Mouse (Mus musculus) heart, postnatal 14 days (tissue): Measurements from ENCODE around the gene Olfr465-ps1. TPM values are rescaled to one million over a fixed set of nuclear protein-coding genes. Genes with fewer than 3 reads are reported as not detected.

ENCODE experiments used
- DNase-seq, 2 experiments: peaks; one replicate each; pipeline ENCODE4 v3.0.0; 2021 to 2022
- intact Hi-C: fragments of 180-260 bp; cut with DNase I; formaldehyde crosslinking; loops from one replicate; pipeline ENCODE4 v1.15.1; 2025
- long read RNA-seq, 2 experiments: library from polyadenylated mRNA; stranded (forward); transcript quantifications; one replicate each; pipeline ENCODE4 v2.0.0; 2021
- total RNA-seq, 2 experiments: library from RNA; stranded (reverse); gene quantifications; 2 replicates each; pipeline ENCODE4 v1.2.3; 2021

Gene Olfr465-ps1
- not detected for total RNA-seq
- long read RNA-seq, experiment 1 = 0 reads
- long read RNA-seq, experiment 2 = 0 reads

GRCm38 (mm10) chr13:65137789-65138188, at the start of gene Olfr465-ps1:
TSS of gene Olfr465-ps1 (plus strand) at chr13:65138089.
- intact Hi-C loops = no loop called here
- no peak for DNase-seq

DNA sequence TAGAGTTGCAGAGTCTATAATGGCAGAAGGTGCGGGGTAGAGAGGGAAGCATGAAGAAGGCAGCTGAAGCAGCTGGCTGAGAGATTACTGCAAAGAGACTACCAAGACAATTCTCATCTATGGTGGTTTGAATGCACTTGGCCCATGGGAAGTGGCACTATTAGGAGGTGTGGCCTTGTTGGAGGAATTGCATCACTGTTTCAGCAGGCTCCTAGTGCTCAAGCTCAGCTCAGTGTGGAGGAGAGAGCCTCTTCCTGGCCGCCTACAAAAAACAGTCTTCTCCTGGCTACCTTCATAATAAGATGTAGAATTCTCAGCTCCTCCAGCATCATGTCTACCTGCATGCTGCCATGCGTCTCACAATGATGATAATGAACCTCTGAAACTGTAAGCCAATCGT, 42.0 kb upstream of the Olfr465-ps1 start:
- intact Hi-C loops = no loop called here
- no peak for DNase-seq

DNA sequence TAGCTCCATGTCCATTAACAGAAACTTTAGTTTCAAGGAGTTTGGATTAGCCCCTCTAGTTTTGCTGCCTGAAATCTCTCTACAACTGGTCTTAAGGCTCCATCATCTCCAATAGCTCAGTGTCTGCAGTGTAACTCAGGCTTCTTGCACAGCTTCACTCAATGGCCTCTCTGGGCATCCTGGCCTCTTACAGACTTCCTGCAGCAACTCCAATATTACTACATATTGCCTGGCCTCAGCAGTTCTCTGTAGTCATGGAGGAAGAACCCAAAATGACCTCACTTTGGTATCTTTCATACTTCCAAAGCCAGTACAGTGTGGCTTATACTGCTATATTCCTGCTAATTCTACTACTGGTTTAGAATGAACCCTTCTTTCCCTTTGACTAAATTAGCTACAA, 40.9 kb upstream of the Olfr465-ps1 start:
- no peak for DNase-seq
- intact Hi-C loops = no loop called here

- no peak for DNase-seq
- intact Hi-C loops = no loop called here
Observed at GRCm38 (mm10) chr13:65100678-65101077, 37.2 kb upstream of the Olfr465-ps1 start.

DNA sequence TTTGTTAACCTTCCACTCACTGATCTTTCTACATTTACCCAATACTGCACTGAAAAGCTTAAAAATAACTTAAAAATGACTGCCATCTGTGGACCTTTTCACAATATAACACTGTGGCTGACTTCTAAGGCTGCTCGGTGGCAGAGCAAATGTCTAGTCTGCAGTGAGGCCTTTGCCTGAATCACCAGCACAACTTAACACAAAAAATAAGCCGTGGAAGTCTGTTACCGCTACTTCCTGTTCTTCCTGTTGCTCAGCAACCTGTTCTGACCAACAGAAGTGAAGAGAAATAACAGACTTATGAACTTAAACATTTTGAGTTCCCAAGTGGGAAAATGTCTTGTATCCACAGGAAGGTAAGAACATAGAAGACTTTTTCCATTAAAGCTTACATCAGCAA, 36.7 kb upstream of the Olfr465-ps1 start:
- intact Hi-C loops = no loop called here
- DNase-seq = no peak

GRCm38 (mm10) chr13:65111961-65112360, 25.9 kb upstream of the Olfr465-ps1 start:
- intact Hi-C loops = loop anchor here (2.0 to 10.0 kb wide), 3 partner anchors 129 to 667 kb away; partner anchors contain the start of gene Zfp369

DNA sequence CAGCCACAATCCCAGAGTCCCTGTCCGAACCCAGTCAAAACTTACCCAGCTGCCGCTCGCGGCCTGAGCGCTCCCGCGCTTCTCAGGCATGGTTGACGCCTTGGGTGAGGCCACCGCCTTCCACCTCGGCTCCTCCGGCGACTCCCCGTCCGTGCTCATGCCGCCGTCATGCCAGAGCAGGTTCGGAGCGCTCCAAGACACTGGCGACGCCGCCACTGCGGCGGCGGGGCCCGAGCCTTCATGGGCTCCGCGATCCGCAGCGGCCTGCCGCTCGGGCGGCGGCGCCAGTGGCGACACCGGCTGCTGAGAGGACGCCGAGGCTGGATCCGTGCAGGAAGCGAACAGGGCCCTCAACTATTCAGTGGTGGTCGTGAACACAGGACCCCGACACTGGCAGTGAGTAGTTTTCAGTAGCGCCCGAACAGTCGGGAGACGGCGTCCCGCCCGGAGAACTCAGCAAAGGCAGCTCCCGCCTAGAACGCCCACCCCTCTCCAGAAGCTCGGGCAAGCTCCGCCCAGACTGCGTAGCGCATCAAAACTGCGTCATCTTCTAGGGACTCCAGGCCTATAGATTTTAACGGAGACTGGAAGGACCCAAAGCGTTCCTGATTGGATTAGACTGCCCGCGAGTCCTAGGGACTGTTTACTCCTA, 25.3 kb upstream of the Olfr465-ps1 start, which contains the start of gene Mfsd14b:
Mfsd14b (minus strand) TSS at position 517 of the 652 bp plus-strand sequence.
- intact Hi-C loops = loop anchor here (2.0 to 10.0 kb wide), 3 partner anchors 128 to 668 kb away; partner anchors contain the start of gene Zfp369
- peak; percentile 86 to 90 for DNase-seq

More at GRCm38 (mm10) chr13:65111961-65112360, 25.9 kb upstream of the Olfr465-ps1 start:
- peak in 1 of 2 experiments; percentile 8 for DNase-seq

DNA sequence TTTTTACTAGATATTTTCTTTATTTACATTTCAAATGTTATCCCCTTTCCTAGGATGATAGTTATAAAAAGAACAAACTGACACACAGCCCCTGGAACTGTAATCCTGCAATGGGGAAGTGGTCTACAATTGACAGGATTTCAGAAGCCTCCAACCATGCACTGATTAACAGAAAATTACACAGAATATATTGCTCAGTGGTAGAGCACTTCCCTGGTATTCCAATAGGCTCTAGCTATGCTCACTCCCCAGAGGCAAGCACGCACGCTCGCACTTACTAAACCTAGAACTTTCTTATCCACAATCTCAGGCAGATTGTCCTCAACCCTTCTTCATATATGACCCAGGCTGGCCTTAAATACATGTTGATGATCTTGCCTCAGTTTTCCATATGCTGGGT, 24.6 kb upstream of the Olfr465-ps1 start:
- DNase-seq = no peak
- intact Hi-C loops = loop anchor here (2.0 to 10.0 kb wide), 3 partner anchors 128 to 668 kb away; partner anchors contain the start of gene Zfp369

DNA sequence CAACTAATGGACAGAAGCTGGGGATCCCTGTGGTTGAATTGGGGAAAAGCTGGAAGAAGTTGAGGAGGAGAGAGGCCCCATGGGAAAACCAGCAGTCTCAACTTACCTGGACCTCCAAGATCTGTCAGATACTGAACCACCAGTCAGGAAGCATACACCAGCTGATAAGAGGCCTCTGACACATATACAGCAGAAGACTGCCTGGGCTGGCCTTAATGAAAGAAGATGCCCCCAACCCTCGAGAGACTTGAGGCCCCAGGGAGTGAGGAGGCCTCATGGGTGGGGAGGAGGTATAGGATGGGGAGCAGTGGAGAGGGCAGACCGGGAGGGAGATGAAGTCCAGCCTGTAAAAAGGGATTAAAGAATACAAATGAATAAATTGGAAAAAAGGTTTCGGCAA, 16.9 kb upstream of the Olfr465-ps1 start:
- intact Hi-C loops = no loop called here
- no peak for DNase-seq

DNA sequence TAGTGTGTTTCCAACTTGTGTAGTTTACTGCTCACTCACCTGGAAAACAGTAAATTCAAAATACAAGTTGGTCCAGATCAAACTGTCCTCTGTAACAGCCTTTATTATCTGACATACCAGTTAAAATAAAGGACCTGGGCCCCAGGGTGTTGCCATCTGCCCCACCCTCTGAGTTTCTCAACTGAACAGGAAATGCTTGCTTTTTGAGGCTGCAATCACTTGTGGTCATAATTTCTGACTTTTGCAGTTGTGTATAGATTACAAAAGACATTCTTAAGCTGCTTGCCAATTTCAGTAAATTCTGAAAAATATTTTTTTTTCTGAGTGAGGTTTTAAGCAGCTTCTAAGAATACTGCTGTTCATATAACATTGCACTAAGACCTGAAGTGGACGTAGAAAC, 15.8 kb upstream of the Olfr465-ps1 start:
- intact Hi-C loops = no loop called here
- DNase-seq = no peak

DNA sequence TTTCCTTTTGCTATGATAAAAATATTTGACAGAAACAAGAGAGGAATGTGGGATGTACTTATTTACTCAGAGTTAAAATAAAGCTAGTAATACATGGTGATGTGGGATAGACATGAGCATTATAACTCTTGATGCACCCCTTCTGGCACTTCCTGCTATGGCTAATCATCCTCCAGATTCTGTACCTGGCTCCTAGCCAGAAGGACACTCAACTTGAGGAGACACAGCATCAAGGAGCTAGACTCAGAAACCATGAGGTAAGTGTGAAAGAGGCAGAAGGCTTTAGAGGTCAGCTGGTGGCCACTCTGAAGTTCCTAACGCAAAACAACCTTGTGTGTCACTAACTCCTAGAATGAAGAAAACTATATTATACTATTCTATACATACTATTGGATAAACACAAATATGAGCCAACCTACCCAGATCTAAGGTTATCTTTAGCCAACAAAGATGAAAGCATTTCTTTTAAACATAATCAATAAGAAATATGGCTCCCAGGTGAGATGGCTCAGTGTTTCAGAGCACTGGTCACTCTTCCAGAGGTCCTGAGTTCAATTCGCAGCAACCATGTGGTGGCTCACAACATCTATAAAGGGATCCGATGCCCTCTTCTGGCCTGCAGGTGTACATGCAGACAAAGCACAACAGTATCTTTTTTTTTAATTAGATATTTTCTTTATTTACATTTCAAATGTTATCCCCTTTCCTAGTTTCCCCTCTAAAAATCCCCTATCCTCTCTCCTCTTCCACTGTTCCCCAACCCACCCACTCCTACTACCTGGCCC, 10.6 kb upstream of the Olfr465-ps1 start:
- intact Hi-C loops = no loop called here

GRCm38 (mm10) chr13:65149940-65150339, 12.1 kb downstream of the Olfr465-ps1 start, which contains the start of gene Olfr466:
TSS of gene Olfr466 (plus strand) at chr13:65150240.
- intact Hi-C loops = no loop called here
- no peak for DNase-seq

More for the DNA sequence above, 10.6 kb upstream of the Olfr465-ps1 start:
- DNase-seq = no peak

GRCm38 (mm10) chr13:65174102-65174501, 36.2 kb downstream of the Olfr465-ps1 start:
- no peak for DNase-seq
- intact Hi-C loops = no loop called here

- intact Hi-C loops = loop anchor here (2.0 kb wide), 1 partner anchor 135 kb away; no protein-coding TSS in a partner anchor
- DNase-seq = peak; percentile 36 to 42
Observed at GRCm38 (mm10) chr13:65175734-65176471, 38.0 kb downstream of the Olfr465-ps1 start.

GRCm38 (mm10) chr13:65176472-65177091, 38.7 kb downstream of the Olfr465-ps1 start:
- no peak for DNase-seq
- intact Hi-C loops = loop anchor here (2.0 kb wide), 1 partner anchor 134 kb away; no protein-coding TSS in a partner anchor

Other genes starting within 250 kb of the Olfr465-ps1 start
- not detected for gene Cntnap3, start 234.1 kb upstream of the Olfr465-ps1 start, total RNA-seq
- not detected for gene Spata31, start 220.7 kb upstream of the Olfr465-ps1 start, total RNA-seq
- not detected for gene Spata31d1c, start 105.0 kb upstream of the Olfr465-ps1 start, total RNA-seq
- gene Prss47, start 85.3 kb upstream of the Olfr465-ps1 start, total RNA-seq = not detected
- 10 to 100 TPM; 22.5 to 24.7 TPM for gene Mfsd14b, start 25.1 kb upstream of the Olfr465-ps1 start, total RNA-seq
- not detected for gene Olfr466, start 12.2 kb downstream of the Olfr465-ps1 start, total RNA-seq
- not detected for gene Nlrp4f, start 67.9 kb downstream of the Olfr465-ps1 start, total RNA-seq
- not detected for gene Gm10775, start 121.5 kb downstream of the Olfr465-ps1 start, total RNA-seq
- gene Zfp369, start 140.7 kb downstream of the Olfr465-ps1 start, total RNA-seq = 10 to 100 TPM; 24.7 to 27.5 TPM